Mouse (Mus musculus) kidney, embryonic 15.5 days (tissue): Measurements from ENCODE around the gene Mtss1l. TPM values are rescaled to one million over a fixed set of nuclear protein-coding genes. Genes with fewer than 3 reads are reported as not detected.

Experiments used
- ATAC-seq: fragments of 200-750 bp; cut with Nextera tagmentation; replicated peaks from 2 replicates; pipeline ENCODE4 v1.8.0; 2017; ENCODE audit warnings: moderate TSS enrichment; ENCODE audit not compliant: low FRiP score
- H3K27ac ChIP-seq: fragments of 300-500 bp; sonication (generic); 2 replicates; pipeline ENCODE4 v1.5.1; 2015; ENCODE audit warnings: mild to moderate bottlenecking, inconsistent platforms
- H3K27me3 ChIP-seq: fragments of 300-500 bp; sonication (generic); 2 replicates; pipeline ENCODE4 v1.6.1; 2015; ENCODE audit warnings: inconsistent platforms
- H3K36me3 ChIP-seq: fragments of 300-500 bp; sonication (generic); 2 replicates; pipeline ENCODE4 v1.6.1; 2015; ENCODE audit warnings: inconsistent platforms
- H3K4me1 ChIP-seq: fragments of 300-500 bp; sonication (generic); 2 replicates; pipeline ENCODE4 v1.6.1; 2015; ENCODE audit warnings: inconsistent platforms
- H3K4me2 ChIP-seq: fragments of 300-500 bp; sonication (generic); 2 replicates; pipeline ENCODE4 v1.6.1; 2015; ENCODE audit warnings: moderate library complexity, mild to moderate bottlenecking, inconsistent platforms
- H3K4me3 ChIP-seq: fragments of 300-500 bp; sonication (generic); replicated peaks from 2 replicates; pipeline ENCODE4 v1.5.1; 2015; ENCODE audit warnings: mild to moderate bottlenecking, inconsistent platforms
- H3K9ac ChIP-seq: fragments of 300-500 bp; sonication (generic); 2 replicates; pipeline ENCODE4 v1.6.1; 2015; ENCODE audit warnings: mild to moderate bottlenecking, inconsistent platforms
- H3K9me3 ChIP-seq: fragments of 300-500 bp; sonication (generic); replicated peaks from 2 replicates; pipeline ENCODE4 v1.6.1; 2016; ENCODE audit warnings: inconsistent platforms
- WGBS: fragments of 180-500 bp; shearing (Covaris S2); methylation state at CpG from one replicate; pipeline ENCODE4 v1.1.7; 2015; ENCODE audit warnings: mixed read lengths; 5-methylcytosine and 5-hydroxymethylcytosine counted together
- polyA plus RNA-seq: library from polyadenylated mRNA; unstranded; fragments of >200 nt; fragmentation: Nextera tagmentation; extraction: Ambion mirVana; gene quantifications from 2 replicates; pipeline ENCODE4 v1.2.1, GENCODE M21; 2015

Gene Mtss1l
- polyA plus RNA-seq, 1 experiment from 2014 or later = 8.3 TPM

DNA sequence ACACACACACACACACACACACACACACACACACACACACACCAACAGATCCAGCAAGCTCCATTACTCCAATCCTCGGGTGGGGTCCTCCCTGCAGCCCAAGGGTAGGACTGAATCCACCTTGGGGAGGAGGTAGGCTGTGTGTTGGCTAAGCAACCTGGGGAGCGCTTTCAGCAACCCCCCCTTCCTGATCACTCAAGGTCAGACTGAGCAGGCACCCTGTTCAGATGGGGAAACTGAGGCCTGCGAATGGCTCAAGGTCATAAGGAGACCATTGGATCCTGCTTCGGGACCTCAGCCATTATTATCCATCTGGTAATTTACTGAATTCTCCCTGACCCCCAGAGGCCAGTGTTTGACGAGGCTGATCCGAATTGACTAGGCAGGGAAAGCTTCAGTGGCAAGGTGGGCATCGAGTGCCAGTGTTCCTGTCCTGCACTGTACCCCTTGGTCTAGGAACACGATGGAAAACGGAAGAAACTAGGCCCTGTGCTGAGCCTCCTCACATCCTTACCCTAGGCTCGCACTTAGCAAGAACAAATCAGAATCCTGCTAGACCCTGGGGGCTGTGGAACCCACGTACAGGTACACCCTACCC is 1.2 kb downstream of the Mtss1l start:
- peak overlapping the region; percentile 83 for H3K4me2 ChIP-seq
- H3K9me3 ChIP-seq = no peaks in the 10 kb centered on the region
- peak overlapping the region; percentile 94 for H3K9ac ChIP-seq
- peaks cover 24% of the 10 kb centered on the region for H3K36me3 ChIP-seq
- 34% methylated on average over 11 of the region's 11 CpGs for WGBS
- H3K4me3 ChIP-seq = peak overlapping the region; percentile 81
- peak overlapping the region; percentile 25 for H3K27ac ChIP-seq
- no peaks in the 10 kb centered on the region for H3K27me3 ChIP-seq
- no peak for ATAC-seq
- H3K4me1 ChIP-seq = peaks cover 89% of the 10 kb centered on the region

DNA sequence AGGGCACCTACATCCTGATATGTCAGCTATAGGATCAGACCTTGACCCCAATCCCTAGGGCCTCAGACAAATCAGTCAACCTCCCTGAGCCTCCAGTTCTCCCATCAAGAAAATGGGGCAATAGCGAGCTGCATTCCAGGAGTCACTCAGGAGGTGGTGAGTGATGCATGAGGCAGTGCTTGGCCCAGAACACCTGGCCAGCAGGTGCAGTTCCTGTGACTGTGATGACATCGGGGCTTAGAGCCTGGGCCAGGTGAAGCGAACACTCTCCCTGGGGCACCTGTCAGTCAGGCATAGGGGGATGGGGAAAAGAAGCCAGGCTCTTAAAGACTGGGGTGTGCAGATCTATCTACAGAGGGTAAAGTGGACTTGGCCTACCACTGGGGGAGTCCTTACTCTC is 3.2 kb downstream of the Mtss1l start:
- peaks cover 44% of the 10 kb centered on the region for H3K36me3 ChIP-seq
- H3K4me2 ChIP-seq = peak overlapping the region; percentile 22
- ATAC-seq = no peak
- H3K27ac ChIP-seq = 0 out of 2 replicates have a peak overlapping the region, but pooled peaks have one; percentile 63
- H3K4me1 ChIP-seq = peaks cover 69% of the 10 kb centered on the region
- no peaks in the 10 kb centered on the region for H3K27me3 ChIP-seq
- no peaks in the 10 kb centered on the region for H3K9me3 ChIP-seq
- WGBS = 77% methylated on average over 3 of the region's 3 CpGs
- no peak overlapping the region for H3K4me3 ChIP-seq
- H3K9ac ChIP-seq = no peak overlapping the region

DNA sequence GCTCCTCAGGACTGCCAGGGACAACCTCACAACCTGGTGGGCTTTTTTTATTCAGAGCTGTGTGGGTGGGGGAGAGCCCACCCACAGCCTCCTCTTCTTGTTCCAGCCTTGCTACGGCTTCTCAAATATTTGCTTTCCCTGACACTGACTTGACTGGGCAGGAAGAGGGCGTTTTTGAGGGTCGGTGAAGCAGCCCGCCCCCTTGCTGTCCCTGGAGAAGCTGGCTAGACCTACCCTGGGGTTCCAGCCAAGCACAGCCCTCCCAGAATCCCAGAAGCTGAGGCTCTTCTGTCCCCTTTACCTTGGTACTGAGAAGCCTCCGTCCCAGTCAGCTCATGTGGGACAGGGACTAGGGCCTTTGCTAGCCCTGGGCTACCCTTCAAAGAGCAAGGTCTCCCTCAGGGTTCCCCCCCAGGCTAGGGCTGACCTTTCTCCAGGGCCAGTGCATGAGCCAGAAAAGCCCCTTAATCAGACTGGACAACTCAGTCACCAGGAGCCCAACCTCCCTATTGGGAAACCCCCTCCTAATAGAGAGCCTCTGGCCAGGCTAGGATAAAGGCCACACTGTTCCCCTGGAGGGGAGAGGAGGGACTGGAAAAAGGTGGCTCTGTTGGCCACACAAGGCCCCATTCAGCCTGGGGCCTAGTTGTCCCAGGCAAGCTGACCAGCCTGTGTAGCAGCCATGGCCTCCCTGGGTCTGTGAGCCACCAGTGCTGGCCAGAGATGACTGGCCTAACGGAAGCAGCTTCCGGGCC is 4.0 kb downstream of the Mtss1l start:
- H3K27me3 ChIP-seq = no peaks in the 10 kb centered on the region
- whole genome bisulfite sequencing = 43% methylated on average over 7 of the region's 7 CpGs
- ATAC-seq = no peak
- H3K27ac ChIP-seq = peak overlapping the region; percentile 63
- H3K4me1 ChIP-seq = peaks cover 62% of the 10 kb centered on the region
- H3K4me3 ChIP-seq = no peak overlapping the region
- peak overlapping the region; percentile 11; the same call in 1 of the 2 replicates for H3K9ac ChIP-seq
- no peaks in the 10 kb centered on the region for H3K9me3 ChIP-seq
- H3K4me2 ChIP-seq = peak overlapping the region; percentile 22
- peaks cover 52% of the 10 kb centered on the region for H3K36me3 ChIP-seq

DNA sequence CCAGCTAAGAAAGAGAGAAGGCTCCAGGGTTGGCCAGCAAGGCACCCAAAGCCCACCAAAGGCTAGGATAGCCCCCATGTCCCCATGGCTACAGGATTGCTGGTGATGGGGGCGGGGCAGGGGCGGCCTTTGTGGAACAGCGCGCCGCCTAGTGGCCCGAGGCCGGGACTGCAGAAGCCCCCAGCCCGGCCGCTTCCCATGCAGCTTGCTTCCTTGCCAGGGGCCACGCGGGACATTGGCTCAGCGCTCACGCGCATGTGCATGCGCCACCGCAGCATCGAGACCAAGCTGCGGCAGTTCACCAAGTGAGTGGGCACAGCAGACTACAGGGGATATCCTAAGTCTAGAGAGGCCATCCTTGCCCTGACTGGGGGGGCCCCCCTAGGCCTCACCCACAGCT is 5.6 kb downstream of the Mtss1l start:
- Histone ChIP-seq H3K4me2 (no peak overlapping the region), H3K4me3 (no peak overlapping the region), H3K4me1 (peaks cover 53% of the 10 kb centered on the region), H3K27me3 (no peaks in the 10 kb centered on the region), H3K27ac (no peak overlapping the region), H3K9ac (no peak overlapping the region), H3K36me3 (peaks cover 68% of the 10 kb centered on the region), H3K9me3 (no peaks in the 10 kb centered on the region)
- ATAC-seq = no peak
- WGBS = 7% methylated on average over 18 of the region's 18 CpGs

DNA sequence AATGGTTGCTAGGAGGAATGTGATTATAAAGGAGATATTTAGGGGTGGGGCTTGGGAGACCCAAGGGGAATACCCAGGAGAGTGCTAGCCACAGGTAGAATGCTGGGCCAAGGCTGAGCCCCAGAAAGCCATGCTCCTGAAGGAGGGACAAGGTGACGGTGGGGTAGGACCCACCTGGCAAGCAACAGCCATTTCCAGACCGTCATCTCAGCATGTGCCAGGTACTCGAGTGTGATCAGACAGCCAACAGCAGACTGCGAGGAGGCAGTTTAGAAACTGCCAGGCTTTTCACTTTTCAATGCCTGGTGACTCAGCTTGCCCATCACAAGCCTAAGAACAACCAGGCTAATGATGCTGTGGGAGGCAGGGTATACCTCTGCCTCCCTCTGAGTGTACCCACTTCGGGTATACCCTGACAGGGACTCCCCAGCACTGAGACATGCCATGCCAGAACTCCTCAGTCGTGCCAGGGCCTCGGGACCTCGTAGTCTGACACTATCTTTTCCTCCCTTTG is 10.1 kb downstream of the Mtss1l start:
- no peaks in the 10 kb centered on the region for H3K27me3 ChIP-seq
- ATAC-seq = no peak
- peaks cover 96% of the 10 kb centered on the region for H3K36me3 ChIP-seq
- H3K4me1 ChIP-seq = peaks cover 9% of the 10 kb centered on the region
- no peak overlapping the region for H3K4me3 ChIP-seq
- H3K9me3 ChIP-seq = no peaks in the 10 kb centered on the region
- no peak overlapping the region for H3K9ac ChIP-seq
- no peak overlapping the region for H3K4me2 ChIP-seq
- no peak overlapping the region for H3K27ac ChIP-seq
- 94% methylated on average over 8 of the region's 8 CpGs for WGBS

DNA sequence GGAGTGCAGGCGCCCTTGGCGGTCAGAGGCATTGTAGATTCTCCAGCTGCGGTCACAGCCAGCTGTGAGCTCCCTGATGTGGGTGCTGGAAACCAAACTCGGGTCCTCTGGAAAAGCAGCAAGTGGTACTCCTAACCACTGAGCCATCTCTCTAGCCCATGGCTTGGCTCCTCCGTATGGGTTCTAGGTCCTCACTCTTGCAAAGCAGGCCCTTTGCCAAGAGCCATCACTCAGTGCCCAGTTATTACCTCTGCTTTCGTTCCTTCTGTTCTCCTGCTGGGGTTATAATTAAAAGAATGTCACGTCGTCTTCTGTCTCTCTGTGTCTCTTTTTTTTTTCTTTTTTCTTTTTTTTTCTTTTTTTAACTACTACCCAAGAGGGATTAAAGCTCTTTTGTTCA is 11.8 kb downstream of the Mtss1l start:
- ATAC-seq = no peak
- WGBS = 85% methylated on average over 8 of the region's 8 CpGs
- Histone ChIP-seq H3K9ac (no peak overlapping the region), H3K4me2 (no peak overlapping the region), H3K36me3 (peaks cover 96% of the 10 kb centered on the region), H3K4me3 (no peak overlapping the region), H3K4me1 (no peaks in the 10 kb centered on the region), H3K27me3 (no peaks in the 10 kb centered on the region), H3K9me3 (no peaks in the 10 kb centered on the region), H3K27ac (no peak overlapping the region)

DNA sequence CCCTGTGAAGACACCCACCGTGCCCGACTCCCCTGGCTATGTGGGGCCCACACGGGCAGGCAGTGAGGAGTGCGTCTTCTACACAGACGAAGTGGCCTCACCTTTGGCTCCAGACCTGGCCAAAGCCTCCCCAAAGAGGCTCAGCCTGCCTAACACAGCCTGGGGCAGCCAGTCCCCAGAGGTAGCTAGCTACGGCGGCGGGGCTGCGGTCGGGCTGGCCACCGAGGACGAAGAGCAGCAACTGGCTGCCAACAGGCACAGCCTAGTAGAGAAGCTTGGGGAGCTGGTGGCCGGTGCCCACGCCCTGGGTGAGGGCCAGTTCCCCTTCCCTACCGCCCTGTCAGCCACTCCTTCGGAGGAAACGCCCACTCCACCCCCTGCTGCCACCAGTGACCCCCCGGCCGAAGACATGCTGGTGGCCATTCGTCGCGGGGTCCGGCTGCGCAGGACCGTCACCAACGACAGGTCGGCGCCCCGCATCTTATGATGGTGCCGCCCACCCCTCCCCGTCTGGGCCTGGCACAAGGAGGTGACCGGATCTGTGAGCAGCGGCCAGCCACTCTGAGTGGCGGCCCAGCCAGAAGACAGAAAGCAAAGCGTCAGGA is 17.4 kb downstream of the Mtss1l start:
- Histone ChIP-seq H3K4me1 (no peaks in the 10 kb centered on the region), H3K27ac (no peak overlapping the region), H3K27me3 (no peaks in the 10 kb centered on the region), H3K4me3 (no peak overlapping the region), H3K36me3 (peaks cover 79% of the 10 kb centered on the region), H3K9me3 (no peaks in the 10 kb centered on the region), H3K4me2 (no peak overlapping the region), H3K9ac (no peak overlapping the region)
- ATAC-seq = no peak
- WGBS = 91% methylated on average over 35 of the region's 35 CpGs

DNA sequence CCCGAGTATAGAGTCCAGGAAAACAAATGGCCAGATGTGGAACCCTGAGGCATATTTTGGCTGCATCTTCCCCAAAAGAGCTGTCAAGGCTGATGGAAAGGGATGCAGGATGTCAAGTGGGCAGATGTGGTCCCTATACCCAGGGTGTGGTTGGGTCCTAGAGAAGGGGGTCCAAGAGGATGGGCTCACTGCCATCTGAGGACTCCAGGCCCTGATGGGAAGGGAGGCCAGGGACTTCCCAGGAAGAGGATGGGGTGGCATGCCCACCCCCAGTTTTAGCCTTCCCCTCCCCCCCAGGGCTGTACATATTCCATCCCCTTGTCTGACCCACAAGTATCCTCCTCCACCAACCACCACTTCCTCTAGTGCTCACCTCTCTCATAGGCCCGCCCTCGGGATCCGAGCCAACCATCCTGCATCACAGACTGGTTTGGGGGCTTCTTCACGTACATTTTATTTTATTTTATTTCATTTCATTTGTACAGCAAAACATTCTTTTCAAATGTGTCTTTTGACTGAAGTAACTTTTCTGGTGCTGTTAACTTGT is 19.4 kb downstream of the Mtss1l start:
- Histone ChIP-seq H3K4me3 (no peak overlapping the region), H3K9me3 (no peaks in the 10 kb centered on the region), H3K9ac (no peak overlapping the region), H3K27me3 (no peaks in the 10 kb centered on the region), H3K27ac (no peak overlapping the region), H3K36me3 (peaks cover 62% of the 10 kb centered on the region), H3K4me1 (no peaks in the 10 kb centered on the region), H3K4me2 (no peak overlapping the region)
- 93% methylated on average over 5 of the region's 5 CpGs for WGBS
- no peak for ATAC-seq

DNA sequence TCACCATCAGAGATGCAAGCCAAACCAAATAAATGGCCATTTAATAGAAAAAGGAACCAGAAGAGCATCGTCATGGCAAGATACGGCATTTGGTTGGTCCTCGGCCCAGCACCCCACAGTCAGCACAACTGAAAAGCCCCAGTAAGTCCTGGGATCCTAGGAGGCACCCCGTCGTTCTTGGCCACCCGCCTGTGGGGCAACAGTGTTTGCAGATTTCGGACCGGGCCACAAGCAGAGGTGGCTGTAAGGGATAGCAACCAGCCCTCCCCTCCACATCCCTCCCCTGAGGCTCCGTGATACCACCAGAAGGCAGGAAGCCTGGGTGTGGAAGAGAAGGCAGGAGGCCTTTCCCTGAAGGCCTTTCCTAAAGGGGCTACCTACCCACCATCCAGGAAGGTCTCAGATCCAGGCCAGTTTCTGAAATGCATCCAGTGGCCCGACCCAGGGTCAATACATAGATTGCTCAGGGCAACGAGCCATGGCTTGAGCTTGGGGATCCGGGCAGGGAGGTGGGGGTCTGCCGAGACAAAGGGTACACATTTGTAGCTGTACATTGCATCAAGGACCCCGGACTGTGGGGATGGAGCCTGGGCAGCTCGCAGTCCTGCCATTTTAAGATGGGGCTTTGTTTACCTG is 20.7 kb downstream of the Mtss1l start:
- Histone ChIP-seq H3K9me3 (no peaks in the 10 kb centered on the region), H3K27me3 (no peaks in the 10 kb centered on the region), H3K4me3 (no peak overlapping the region), H3K27ac (no peak overlapping the region), H3K36me3 (peaks cover 50% of the 10 kb centered on the region), H3K9ac (no peak overlapping the region), H3K4me2 (no peak overlapping the region), H3K4me1 (peaks cover 6% of the 10 kb centered on the region; the same call in 1 of the 2 replicates)
- ATAC-seq = no peak
- 81% methylated on average over 15 of the region's 15 CpGs for WGBS

DNA sequence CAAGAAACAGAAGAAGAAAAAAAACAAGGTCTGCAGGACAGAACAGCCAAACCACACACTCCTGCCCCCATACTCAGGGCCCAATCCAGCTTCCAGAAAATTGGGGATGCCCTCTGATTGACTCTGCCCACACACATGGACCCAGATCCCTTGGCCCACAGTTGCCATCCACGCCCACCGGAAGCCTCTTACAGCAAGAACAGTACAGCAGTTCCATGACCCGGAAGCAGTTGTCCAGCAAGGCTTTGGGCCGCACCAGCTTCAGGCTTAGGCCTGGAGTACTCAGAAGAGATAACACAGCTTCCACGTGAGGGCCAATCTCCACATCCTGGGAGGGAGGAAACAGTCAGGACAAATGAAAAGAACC is 21.2 kb downstream of the Mtss1l start:
- H3K9me3 ChIP-seq = no peaks in the 10 kb centered on the region
- peaks cover 45% of the 10 kb centered on the region for H3K36me3 ChIP-seq
- H3K27me3 ChIP-seq = no peaks in the 10 kb centered on the region
- H3K9ac ChIP-seq = no peak overlapping the region
- H3K4me3 ChIP-seq = no peak overlapping the region
- 92% methylated on average over 5 of the region's 5 CpGs for WGBS
- H3K27ac ChIP-seq = no peak overlapping the region
- no peak for ATAC-seq
- H3K4me1 ChIP-seq = peaks cover 7% of the 10 kb centered on the region; the same call in 1 of the 2 replicates
- no peak overlapping the region for H3K4me2 ChIP-seq

DNA sequence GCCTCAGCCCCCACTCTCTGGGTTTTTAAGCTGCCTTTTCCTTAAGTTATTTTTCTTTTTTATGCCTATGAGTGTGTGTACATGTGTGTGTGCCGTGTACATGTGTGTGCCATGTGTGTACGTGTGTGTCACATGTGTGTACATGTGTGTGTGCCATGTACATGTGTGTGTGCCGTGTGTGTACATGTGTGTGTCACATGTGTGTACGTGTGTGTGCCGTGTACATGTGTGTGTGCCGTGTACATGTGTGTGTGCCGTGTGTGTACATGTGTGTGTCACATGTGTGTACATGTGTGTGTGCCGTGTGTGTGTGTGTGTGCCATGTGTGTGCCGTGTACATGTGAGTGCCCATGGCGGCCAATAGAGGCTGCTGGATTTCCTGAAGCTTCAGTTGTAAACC is 23.9 kb downstream of the Mtss1l start:
- 92% methylated on average over 10 of the region's 10 CpGs for WGBS
- no peak for ATAC-seq
- H3K27me3 ChIP-seq = no peaks in the 10 kb centered on the region
- H3K4me3 ChIP-seq = no peak overlapping the region
- H3K9me3 ChIP-seq = no peaks in the 10 kb centered on the region
- H3K27ac ChIP-seq = no peak overlapping the region
- no peak overlapping the region for H3K9ac ChIP-seq
- H3K4me2 ChIP-seq = no peak overlapping the region
- H3K36me3 ChIP-seq = peaks cover 17% of the 10 kb centered on the region
- H3K4me1 ChIP-seq = peaks cover 9% of the 10 kb centered on the region; the same call in 1 of the 2 replicates

DNA sequence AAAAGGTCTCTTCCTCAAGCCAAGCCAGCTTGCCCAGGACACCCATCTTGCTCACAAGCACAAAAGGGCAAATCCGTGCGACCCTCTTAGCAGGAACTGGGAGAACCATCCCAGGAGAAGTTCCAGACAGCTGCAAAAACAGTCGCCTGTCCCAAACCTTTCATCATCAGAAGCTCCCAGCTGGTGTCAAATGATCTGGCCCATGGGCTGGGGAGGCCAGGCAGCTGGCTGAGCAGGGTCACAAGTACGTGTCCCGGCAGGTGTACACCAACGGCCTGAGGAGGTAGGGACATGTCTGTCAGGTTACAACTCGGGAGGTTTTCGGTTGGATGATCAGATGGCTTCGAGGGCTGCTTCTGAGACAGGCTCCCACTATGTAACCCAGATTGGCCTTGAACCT is 25.4 kb downstream of the Mtss1l start:
- H3K4me3 ChIP-seq = no peak overlapping the region
- no peak for ATAC-seq
- no peaks in the 10 kb centered on the region for H3K27me3 ChIP-seq
- H3K9ac ChIP-seq = no peak overlapping the region
- peaks cover 16% of the 10 kb centered on the region for H3K4me1 ChIP-seq
- no peaks in the 10 kb centered on the region for H3K9me3 ChIP-seq
- 19% methylated on average over 9 of the region's 9 CpGs for WGBS
- H3K4me2 ChIP-seq = no peak overlapping the region
- H3K27ac ChIP-seq = no peak overlapping the region
- peaks cover 4% of the 10 kb centered on the region; the same call in 1 of the 2 replicates for H3K36me3 ChIP-seq
